Mouse (Mus musculus): ENCODE measurements around the gene Ttc26. TPM values are rescaled to one million over a fixed set of nuclear protein-coding genes. Genes with fewer than 3 reads are reported as not detected.
A peak's percentile ranks its signal among the peaks of the same experiment; 100 is the strongest.
"Not testable (repeated sequence)": the region's sequence is repeated elsewhere in the genome, so short reads cannot be mapped to it uniquely, and the experiment has no call there.

Gene Ttc26
- total RNA-seq, 2 experiments from 2014 or later, result 2.9 to 3.2 TPM

- not testable (repeated sequence) for DNase-seq
Observed at GRCm38 (mm10) chr6:38356661-38357433, 24.4 kb upstream of the Ttc26 start.

- no peak for DNase-seq
Observed at GRCm38 (mm10) chr6:38357603-38358252, 23.5 kb upstream of the Ttc26 start.

- DNase-seq, result no peak
Observed at GRCm38 (mm10) chr6:38358253-38359027, 22.8 kb upstream of the Ttc26 start.

GRCm38 (mm10) chr6:38359044-38359735 lies 22.1 kb upstream of the Ttc26 start:
- DNase-seq, result not testable (repeated sequence)

GRCm38 (mm10) chr6:38359736-38360499 lies 21.4 kb upstream of the Ttc26 start:
- no peak for DNase-seq

GRCm38 (mm10) chr6:38361065-38361464 lies 20.2 kb upstream of the Ttc26 start:
- no peak for DNase-seq

GRCm38 (mm10) chr6:38361937-38362336 lies 19.3 kb upstream of the Ttc26 start:
- DNase-seq, result no peak

- no peak for DNase-seq
Observed at GRCm38 (mm10) chr6:38363370-38363769, 17.9 kb upstream of the Ttc26 start.

- no peak for DNase-seq
Observed at GRCm38 (mm10) chr6:38364121-38364520, 17.1 kb upstream of the Ttc26 start.

- no peak for DNase-seq
Observed at GRCm38 (mm10) chr6:38369945-38370344, 11.3 kb upstream of the Ttc26 start.

GRCm38 (mm10) chr6:38374271-38374670 lies 7.0 kb upstream of the Ttc26 start:
- DNase-seq, result no peak

GRCm38 (mm10) chr6:38380764-38381128 lies 523 bp upstream of the Ttc26 start:
- no peak for DNase-seq

GRCm38 (mm10) chr6:38389671-38390070 lies 8.4 kb downstream of the Ttc26 start:
- DNase-seq, result peak; percentile 12

- DNase-seq, result not testable (repeated sequence)
Observed at GRCm38 (mm10) chr6:38432457-38432856, 51.2 kb downstream of the Ttc26 start.

- DNase-seq, result peak; percentile 98
Observed at GRCm38 (mm10) chr6:38433261-38434033, 52.2 kb downstream of the Ttc26 start, which contains the start of gene Ubn2. Ubn2 (plus strand) TSS chr6:38433950.

GRCm38 (mm10) chr6:38434055-38435023 lies 53.1 kb downstream of the Ttc26 start:
- peak; percentile 75 for DNase-seq

GRCm38 (mm10) chr6:38443842-38444241 lies 62.6 kb downstream of the Ttc26 start:
- DNase-seq, result no peak

GRCm38 (mm10) chr6:38448295-38448694 lies 67.0 kb downstream of the Ttc26 start:
- no peak for DNase-seq

GRCm38 (mm10) chr6:38453049-38453448 lies 71.8 kb downstream of the Ttc26 start:
- DNase-seq, result no peak

Data from adrenal gland, postnatal 10 days (tissue).